Mouse (Mus musculus): ENCODE data around the gene Fgfbp3. TPM values are rescaled to one million over a fixed set of nuclear protein-coding genes. Genes with fewer than 3 reads are reported as not detected.

Gene Fgfbp3
- total RNA-seq, 2 experiments from 2014 or later, result 2.1 to 2.2 TPM

GRCm38 (mm10) chr19:36910424-36911045, 8.9 kb downstream of the Fgfbp3 start:
- DNase-seq, result no peak

GRCm38 (mm10) chr19:36909676-36910292, 9.6 kb downstream of the Fgfbp3 start:
- peak in 1 of 2 experiments; percentile 77 for DNase-seq

GRCm38 (mm10) chr19:36909150-36909549, 10.3 kb downstream of the Fgfbp3 start:
- DNase-seq, result no peak

- DNase-seq, result peak in 1 of 2 experiments; percentile 58
These were observed 15.0 kb downstream of the Fgfbp3 start for GRCm38 (mm10) chr19:36904211-36905007.

- no peak for DNase-seq
These were observed 16.0 kb downstream of the Fgfbp3 start for GRCm38 (mm10) chr19:36903377-36903776.

- no peak for DNase-seq
These were observed 21.6 kb downstream of the Fgfbp3 start for GRCm38 (mm10) chr19:36897778-36898177.

GRCm38 (mm10) chr19:36896791-36897569, 22.4 kb downstream of the Fgfbp3 start:
- no peak for DNase-seq

GRCm38 (mm10) chr19:36891746-36892145, 27.7 kb downstream of the Fgfbp3 start:
- no peak for DNase-seq

- DNase-seq, result no peak
These were observed 31.7 kb downstream of the Fgfbp3 start for GRCm38 (mm10) chr19:36887706-36888105.

GRCm38 (mm10) chr19:36886316-36886715, 33.1 kb downstream of the Fgfbp3 start:
- DNase-seq, result no peak

GRCm38 (mm10) chr19:36883119-36883518, 36.3 kb downstream of the Fgfbp3 start:
- DNase-seq, result peak in 1 of 2 experiments; percentile 44

- DNase-seq, result no peak
These were observed 40.5 kb downstream of the Fgfbp3 start for GRCm38 (mm10) chr19:36878743-36879495.

- DNase-seq, result no peak
These were observed 42.1 kb downstream of the Fgfbp3 start for GRCm38 (mm10) chr19:36877329-36877728.

- no peak for DNase-seq
These were observed 44.8 kb downstream of the Fgfbp3 start for GRCm38 (mm10) chr19:36874651-36875050.

- peak in 1 of 2 experiments; percentile 6 for DNase-seq
These were observed 50.7 kb downstream of the Fgfbp3 start for GRCm38 (mm10) chr19:36868675-36869074.

Other genes starting within 250 kb of the Fgfbp3 start
- gene Ppp1r3c, start 183.0 kb downstream of the Fgfbp3 start, total RNA-seq (2021), result 100 to 1,000 TPM; 159 to 201 TPM
- gene Tnks2, start 85.4 kb downstream of the Fgfbp3 start, total RNA-seq (2021), result 10 to 100 TPM; 71.9 to 80.4 TPM
- 10 to 100 TPM; 12.7 to 14.2 TPM for gene Btaf1, start 6.5 kb upstream of the Fgfbp3 start, total RNA-seq (2021)

All from heart, adult 18-20 months (tissue).